Mouse (Mus musculus) ovary, postnatal 36 days (tissue): ENCODE results near the gene Man2a1.

Experiments used
- DNase-seq: peaks from one replicate; pipeline ENCODE4 v3.0.0; 2022; ENCODE audit warnings: low spot score, mixed read lengths

The Man2a1 gene

DNA sequence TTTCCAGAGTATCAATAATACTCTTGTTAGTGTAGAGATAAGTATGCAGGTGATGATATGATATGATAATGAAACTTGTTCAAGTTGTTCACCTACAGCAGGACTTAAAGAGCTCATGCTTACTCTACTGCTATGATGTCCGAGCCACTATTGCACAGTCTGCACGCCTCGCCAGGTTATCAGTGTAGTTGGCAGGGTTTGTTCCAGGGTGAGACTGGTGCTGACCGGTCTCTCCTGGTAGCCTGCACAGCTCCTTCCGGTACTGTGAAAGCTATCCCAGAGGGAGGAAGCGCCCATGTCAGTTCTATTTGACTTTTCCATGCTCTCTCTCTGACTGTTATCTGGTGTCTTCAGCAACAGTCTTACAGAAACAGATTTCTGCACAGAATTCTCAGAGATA, 107.0 kb downstream of the Man2a1 start:
- no peak for DNase-seq

DNA sequence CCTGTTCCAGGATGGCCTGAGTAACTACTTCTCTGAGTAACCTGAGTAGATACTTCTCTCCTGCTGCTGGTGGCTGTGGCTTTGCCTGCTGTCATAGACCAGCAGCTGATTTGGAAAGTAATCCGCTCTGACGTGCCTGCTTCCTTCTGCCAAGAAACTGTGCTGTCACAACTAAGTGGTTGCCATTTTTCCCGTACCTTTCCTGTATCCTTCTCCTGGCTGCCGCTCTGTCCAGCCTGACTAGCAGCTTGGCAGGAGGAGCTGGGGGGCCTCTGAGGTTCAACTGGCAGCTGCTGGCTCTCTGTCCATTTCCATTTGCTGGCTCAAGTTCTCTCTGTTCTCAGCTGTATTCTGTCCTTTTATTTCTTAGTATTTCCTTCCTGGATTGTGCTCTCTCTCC, 115.8 kb downstream of the Man2a1 start:
- DNase-seq = no peak

DNA sequence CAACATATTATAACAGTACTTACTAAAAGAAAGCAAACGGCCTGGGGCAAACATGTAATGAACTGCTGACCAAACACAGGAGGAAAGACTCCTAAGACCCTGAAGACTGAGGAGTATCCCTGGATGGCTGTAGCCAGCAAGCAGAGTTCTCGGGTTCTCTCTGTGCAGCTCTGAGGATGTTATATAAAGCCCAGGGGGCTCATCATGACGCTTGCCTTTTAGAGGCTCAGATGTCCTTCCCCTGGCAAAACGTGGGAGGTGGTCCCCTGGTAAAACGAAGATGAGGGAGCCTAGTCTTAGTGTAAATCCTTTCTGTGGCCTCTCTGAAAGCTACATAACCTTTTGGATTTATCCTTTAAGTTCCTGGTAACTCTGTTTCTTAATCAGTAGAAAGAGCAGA, 119.2 kb downstream of the Man2a1 start:
- no peak for DNase-seq

DNA sequence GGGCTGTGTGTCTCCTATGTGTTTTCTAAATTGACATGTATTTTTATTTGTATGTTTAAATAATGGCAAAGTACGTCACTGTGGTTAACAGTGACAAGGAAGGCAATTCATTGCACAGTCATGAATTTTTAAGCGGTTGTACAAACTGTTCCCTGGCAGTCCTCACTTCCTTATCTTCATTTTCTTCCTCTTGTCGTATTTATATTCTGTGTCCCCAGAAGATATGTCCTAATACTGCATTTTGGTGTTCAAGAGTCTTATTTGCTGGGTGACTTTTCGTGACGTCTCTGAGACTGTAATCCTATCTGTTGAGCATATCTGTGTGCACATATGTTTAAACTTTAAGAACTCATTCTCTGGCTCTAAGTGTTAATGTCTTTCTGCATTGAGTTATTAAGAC, 120.6 kb downstream of the Man2a1 start:
- DNase-seq = no peak

DNA sequence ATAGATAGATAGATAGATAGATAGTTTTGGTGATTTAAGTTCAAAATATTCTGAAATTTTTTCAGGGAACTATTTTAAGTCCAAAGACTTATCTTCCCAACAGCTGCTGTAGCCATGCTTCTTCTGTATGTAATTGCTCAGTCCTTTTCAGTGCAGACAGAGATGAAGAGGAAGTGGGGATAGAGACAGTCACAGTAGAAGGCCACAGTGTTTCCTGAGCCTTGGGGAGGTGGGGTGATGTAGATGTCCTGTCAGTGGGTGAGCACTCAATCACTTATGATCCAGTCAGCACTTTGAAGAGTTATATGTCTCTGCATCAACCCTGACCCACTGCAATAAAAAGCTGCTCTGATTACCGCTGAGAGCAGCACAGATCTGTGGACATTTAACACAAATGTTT, 122.6 kb downstream of the Man2a1 start:
- DNase-seq = no peak

GRCm38 (mm10) chr17:64725214-64725613, 124.7 kb downstream of the Man2a1 start:
- DNase-seq = no peak

- DNase-seq = no peak
Measured at GRCm38 (mm10) chr17:64726032-64726431, 125.5 kb downstream of the Man2a1 start.

- DNase-seq = no peak
Measured at GRCm38 (mm10) chr17:64735492-64735891, 135.0 kb downstream of the Man2a1 start.

GRCm38 (mm10) chr17:64737918-64738317, 137.4 kb downstream of the Man2a1 start:
- DNase-seq = no peak

DNA sequence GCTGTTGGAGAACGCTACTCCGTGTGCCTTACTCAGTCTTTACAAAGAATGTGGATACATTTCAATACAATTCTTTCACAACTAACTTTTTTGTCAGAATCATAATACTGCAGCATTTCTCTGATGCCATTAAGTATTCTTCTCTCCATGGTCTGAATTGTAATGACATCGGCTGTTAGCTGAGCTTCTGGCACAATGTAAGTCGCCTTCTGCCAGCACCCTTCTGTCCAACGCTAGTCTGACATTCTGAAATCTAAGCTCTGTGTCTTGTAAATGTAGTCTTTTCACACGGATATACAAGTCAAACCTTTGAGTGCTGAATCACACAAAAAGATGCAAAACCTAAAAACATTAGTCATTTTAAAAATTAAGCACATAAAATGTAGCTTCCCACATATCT, 138.6 kb downstream of the Man2a1 start:
- no peak for DNase-seq

GRCm38 (mm10) chr17:64742715-64743605, 142.4 kb downstream of the Man2a1 start:
- DNase-seq = no peak

DNA sequence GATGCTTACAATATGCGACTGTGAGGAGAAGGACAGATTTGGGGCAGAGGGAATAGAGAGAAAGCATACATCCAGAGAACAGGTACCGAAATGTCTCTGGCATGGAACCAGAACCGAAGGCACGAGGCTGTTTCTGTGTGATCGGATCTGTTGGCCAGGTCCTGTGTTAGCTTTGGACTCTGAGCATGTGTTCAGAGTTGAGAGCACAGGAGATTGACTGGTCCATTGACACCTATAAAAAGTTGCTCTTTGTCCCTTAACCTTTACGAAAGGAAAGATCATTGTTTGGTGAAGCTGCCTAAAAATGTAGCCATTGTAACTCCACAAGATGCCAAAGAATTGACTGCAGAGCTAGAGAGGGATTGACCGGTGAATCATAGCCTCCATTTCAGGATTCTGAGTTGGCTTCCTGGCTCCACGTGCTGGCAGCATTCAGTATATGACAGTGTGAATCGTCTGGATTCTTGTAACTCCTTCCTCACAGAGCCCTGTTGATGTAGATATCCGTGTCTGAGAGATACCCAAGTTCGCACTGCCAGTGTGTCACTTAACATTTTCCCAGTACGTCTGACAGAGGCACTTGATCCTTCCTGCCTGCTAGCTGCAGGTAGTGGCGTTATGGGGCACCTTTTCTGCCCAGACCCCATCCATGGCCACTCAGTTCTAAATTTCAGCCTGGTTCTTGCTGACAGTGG, 143.2 kb downstream of the Man2a1 start:
- DNase-seq = no peak

DNA sequence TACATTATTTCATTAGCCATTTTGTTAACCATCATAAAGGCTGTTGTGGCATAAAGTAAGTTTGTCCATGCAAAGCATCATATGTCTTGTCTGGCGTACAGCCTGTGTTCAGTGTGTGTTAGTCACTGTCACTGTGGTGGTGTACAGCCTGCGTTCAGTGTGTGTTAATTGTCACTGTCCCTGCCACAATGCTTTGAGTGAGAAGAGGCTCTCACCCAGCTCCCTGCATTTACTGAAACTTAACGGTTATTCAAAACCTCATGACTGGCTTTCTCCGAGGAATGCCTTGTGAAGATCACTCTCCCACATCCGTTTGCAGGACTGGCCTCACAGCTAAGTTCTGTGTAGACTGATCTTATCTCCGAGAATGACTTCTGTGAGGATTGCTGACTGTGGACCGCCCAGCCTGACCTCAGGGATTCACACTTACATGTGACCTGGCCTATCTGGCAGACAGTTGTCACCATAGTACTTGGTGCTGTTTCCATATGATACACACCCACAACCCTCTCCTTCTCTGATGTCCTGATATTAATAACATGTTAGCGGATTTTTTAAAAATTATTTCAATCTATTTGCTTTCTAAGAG, 146.2 kb downstream of the Man2a1 start:
- no peak for DNase-seq

GRCm38 (mm10) chr17:64747461-64747860, 146.9 kb downstream of the Man2a1 start:
- no peak for DNase-seq

DNA sequence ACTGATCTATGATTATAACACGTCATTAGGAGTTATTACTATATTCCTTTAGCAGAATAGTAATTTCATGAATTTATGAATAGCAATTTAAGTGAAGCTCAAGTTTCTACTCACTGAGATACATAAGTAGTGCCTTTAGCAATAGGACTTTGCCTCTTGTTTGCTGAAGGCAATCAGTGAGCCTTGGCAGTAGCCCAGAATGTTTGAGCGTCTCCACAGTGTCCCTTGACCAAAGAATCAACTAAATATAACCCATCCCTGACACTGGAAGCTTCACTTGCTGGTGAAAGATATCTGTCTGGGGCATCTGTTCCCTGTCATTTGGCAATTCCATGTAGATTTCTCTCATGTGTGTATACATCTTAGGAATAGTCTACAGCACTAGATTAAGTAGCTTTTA, 147.6 kb downstream of the Man2a1 start:
- no peak for DNase-seq

DNA sequence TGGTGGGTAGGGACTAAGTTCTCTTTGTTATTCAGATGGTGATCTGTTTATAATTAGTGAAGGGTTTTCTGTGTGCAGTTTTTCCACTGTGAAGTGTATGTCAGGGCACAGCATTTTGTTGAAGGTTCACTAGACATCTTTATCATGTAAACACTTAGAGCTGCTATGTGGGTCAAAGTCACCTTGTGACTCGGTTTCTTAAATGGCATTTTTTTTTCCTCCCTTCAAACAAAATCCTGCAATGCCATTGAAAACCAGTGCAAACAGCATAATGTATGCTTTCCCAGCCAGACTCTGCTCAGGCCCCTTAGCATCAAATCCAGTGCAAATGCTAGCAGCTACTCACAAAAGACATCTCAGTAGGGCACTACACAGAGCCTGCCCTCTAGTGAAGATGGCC, 148.6 kb downstream of the Man2a1 start:
- DNase-seq = no peak

DNA sequence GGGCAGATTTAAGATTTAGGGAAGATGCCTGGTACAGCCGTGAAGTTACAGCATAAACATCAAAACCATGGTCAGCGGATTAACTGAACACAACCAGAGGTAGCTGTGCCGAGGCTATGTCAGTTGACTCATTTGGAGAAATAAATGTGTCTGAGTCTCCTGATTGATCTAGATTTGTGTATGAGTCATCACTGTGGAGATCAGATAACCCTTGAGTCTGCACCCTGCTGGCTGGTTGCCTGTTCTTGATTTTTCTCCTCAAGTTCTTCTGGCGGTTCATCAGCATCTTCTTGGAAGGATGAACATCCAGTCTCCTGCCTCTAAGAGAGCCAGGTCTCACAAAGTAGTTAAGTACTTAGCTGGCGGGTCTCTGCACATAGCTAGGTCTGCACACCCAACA, 150.7 kb downstream of the Man2a1 start:
- no peak for DNase-seq

GRCm38 (mm10) chr17:64752126-64753019, 151.8 kb downstream of the Man2a1 start:
- peak; percentile 16 for DNase-seq

DNA sequence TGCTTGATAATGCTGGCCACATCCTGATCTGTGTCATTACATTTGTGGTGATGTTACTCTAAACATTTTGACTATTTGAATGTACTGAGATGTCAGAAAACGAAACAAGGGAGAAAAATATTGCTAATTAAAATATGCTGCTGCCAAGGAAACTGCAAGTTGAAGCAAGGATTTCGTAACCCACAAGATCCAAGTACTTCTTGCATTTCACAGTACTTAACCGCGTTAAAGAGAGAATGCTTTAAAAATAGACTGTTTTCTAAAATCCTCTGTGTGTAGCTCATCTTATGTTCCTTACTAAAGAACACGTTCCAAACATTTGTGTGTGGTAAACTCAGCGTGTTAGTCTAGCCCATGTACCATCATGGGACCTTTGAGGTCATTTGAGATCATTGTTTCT, 153.0 kb downstream of the Man2a1 start:
- DNase-seq = no peak

DNA sequence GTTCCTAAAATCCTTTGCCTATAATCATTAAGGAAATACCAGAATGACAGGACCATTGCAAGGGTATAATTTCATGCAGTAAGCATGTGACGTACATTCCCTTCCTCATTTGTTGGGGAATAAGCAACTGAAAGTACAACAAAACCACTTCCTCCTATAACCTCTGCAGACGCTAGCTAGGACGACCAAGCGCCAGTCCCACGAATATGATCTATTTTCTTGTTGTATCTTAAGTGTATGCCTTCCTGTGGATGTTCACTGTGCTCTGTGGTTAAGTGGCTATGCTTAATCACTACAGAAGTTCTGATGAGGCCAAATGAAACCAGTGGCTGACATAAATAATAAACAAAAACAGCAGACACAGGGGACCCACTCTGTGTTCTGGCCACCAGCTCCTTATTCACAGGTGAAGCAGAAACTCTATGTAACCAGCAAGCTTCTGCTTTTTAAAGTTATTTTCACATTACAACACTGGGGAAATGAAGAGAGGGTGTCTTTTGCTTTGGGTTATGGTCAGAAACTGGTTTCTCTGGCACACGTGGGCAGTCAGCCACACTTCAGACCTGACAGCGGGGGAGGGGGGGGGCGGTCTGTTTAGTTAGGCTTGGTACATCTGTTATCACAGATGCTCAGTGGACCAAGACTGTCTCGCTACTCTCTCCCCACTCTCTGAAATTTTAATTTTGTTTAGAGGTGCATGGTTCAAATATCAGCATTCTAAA, 153.8 kb downstream of the Man2a1 start:
- DNase-seq = no peak

- no peak for DNase-seq
Measured at GRCm38 (mm10) chr17:64755191-64755590, 154.7 kb downstream of the Man2a1 start.
